Mouse (Mus musculus) ES-E14 (cell line): Measurements from ENCODE around the gene Hmgcl.

Experiments
- CHD2 ChIP-seq: IDR thresholded peaks from 2 replicates; pipeline ENCODE4 v1.6.1; 2014; ENCODE audit warnings: mild to moderate bottlenecking, low read depth, low read length, inconsistent platforms
- MAFK ChIP-seq: IDR thresholded peaks from 2 replicates; pipeline ENCODE4 v1.6.1; 2014; ENCODE audit warnings: mild to moderate bottlenecking, low read depth, low read length, inconsistent platforms; ENCODE audit not compliant: insufficient read depth
- ZC3H11A ChIP-seq: IDR thresholded peaks from 2 replicates; pipeline ENCODE4 v1.6.1; 2012; ENCODE audit warnings: low read depth, mild to moderate bottlenecking, inconsistent platforms, low read length, borderline replicate concordance
- ZNF384 ChIP-seq: IDR thresholded peaks from 2 replicates; pipeline ENCODE4 v1.6.1; 2012; ENCODE audit warnings: low read depth, low read length, inconsistent platforms

DNA sequence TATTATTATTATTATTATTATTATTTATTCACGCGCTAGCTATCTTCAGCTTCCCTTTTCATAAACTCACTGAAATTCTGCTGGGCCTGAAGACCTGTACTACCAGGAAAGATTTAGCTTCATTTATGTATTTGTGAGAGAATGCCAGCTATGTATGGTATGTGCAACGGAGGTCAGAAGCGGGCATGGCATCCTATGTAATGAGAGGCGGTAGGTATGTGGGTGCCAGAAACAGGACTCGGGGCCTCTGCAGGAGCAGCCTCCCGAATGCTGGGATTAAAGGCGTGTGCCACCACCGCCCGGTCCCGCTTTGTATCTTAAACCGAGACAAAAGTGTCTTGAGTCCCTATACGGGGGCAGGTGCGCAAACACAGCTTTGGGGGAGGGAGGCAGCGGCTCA lies 16.7 kb downstream of the Hmgcl start:
- TF ChIP-seq ZNF384: no peak
- no peak for TF ChIP-seq ZC3H11A
- no peak for TF ChIP-seq CHD2
- TF ChIP-seq MAFK: no peak
